Mouse (Mus musculus): ENCODE measurements around the gene Slc9a9.

GRCm38 (mm10) chr9:94694243-94694642, 24.5 kb downstream of the Slc9a9 start:
- no peak for TF ChIP-seq CTCF (IDR thresholded peaks at IDR 0.05; ENCODE audit: extremely low read depth, insufficient read depth, low read length)
- TF ChIP-seq POLR2A (IDR thresholded peaks at IDR 0.05; ENCODE audit: extremely low read depth, insufficient read depth, low read length), result no peak
